Mouse (Mus musculus) midbrain, postnatal 0 days (tissue): Measurements from ENCODE around the gene Mogat2. TPM values are rescaled to one million over a fixed set of nuclear protein-coding genes. Genes with fewer than 3 reads are reported as not detected.

Experiments used
- ATAC-seq: fragments of 200-750 bp; cut with Nextera tagmentation; 2 replicates; pipeline ENCODE4 v1.8.0; 2017; ENCODE audit warnings: moderate number of reproducible peaks, mild to moderate bottlenecking, moderate TSS enrichment, moderate library complexity; ENCODE audit not compliant: low FRiP score
- DNase-seq: peaks from one replicate; pipeline ENCODE4 v3.0.0-alpha.2; 2015; ENCODE audit warnings: low spot score
- H3K27ac ChIP-seq: fragments of 300-500 bp; sonication (generic); 2 replicates; pipeline ENCODE4 v1.5.1; 2014; ENCODE audit warnings: low read depth, mild to moderate bottlenecking, low read length, mixed read lengths
- H3K27me3 ChIP-seq: fragments of 300-500 bp; sonication (generic); 2 replicates; pipeline ENCODE4 v1.6.1; 2014; ENCODE audit warnings: low read length, control low read depth, mixed read lengths; ENCODE audit not compliant: insufficient read depth
- H3K36me3 ChIP-seq: fragments of 300-500 bp; sonication (generic); 2 replicates; pipeline ENCODE4 v1.6.1; 2014; ENCODE audit warnings: low read length, control low read depth, mixed read lengths; ENCODE audit not compliant: insufficient read depth
- H3K4me1 ChIP-seq: fragments of 300-500 bp; sonication (generic); 2 replicates; pipeline ENCODE4 v1.6.1; 2014; ENCODE audit warnings: mild to moderate bottlenecking, control low read depth, antibody characterized with exemption, low read length, mixed read lengths; ENCODE audit not compliant: insufficient read depth
- H3K4me2 ChIP-seq: fragments of 300-500 bp; sonication (generic); 2 replicates; pipeline ENCODE4 v1.6.1; 2014; ENCODE audit warnings: low read depth, mild to moderate bottlenecking, low read length, mixed read lengths; ENCODE audit not compliant: poor library complexity, severe bottlenecking
- H3K4me3 ChIP-seq: fragments of 300-500 bp; sonication (generic); 2 replicates; pipeline ENCODE4 v1.5.1; 2014; ENCODE audit warnings: low read depth, mild to moderate bottlenecking, low read length, moderate library complexity
- H3K9ac ChIP-seq: fragments of 300-500 bp; sonication (generic); replicated peaks from 2 replicates; pipeline ENCODE4 v1.6.1; 2014; ENCODE audit warnings: mild to moderate bottlenecking, low read length, moderate library complexity, mixed read lengths; ENCODE audit not compliant: poor library complexity, severe bottlenecking
- H3K9me3 ChIP-seq: fragments of 300-500 bp; sonication (generic); 2 replicates; pipeline ENCODE4 v1.6.1; 2016; ENCODE audit warnings: low read length, control low read depth
- CTCF ChIP-seq: IDR thresholded peaks from 2 replicates; pipeline ENCODE4 v1.5.1; 2016; ENCODE audit warnings: antibody characterized with exemption, mild to moderate bottlenecking
- WGBS: fragments of 180-500 bp; shearing (Covaris S2); extraction: QIAGEN DNeasy Blood & Tissue Kit; methylation state at CpG from one replicate; pipeline ENCODE4 v1.1.7; 2014; 5-methylcytosine and 5-hydroxymethylcytosine counted together
- polyA plus RNA-seq: library from polyadenylated mRNA; unstranded; fragments of >200 nt; fragmentation: Nextera tagmentation; extraction: Ambion mirVana; gene quantifications from 2 replicates; pipeline ENCODE4 v1.2.1, GENCODE M21; 2015
- total RNA-seq: library from RNA; depleted of rRNA; stranded (reverse); fragments of >200 nt; gene quantifications from 2 replicates; pipeline ENCODE4 v1.2.3, GENCODE M21; 2014

Gene Mogat2
- total and polyA plus RNA-seq, 2 experiments from 2014 or later, result 0.38 TPM; not detected in 1

DNA sequence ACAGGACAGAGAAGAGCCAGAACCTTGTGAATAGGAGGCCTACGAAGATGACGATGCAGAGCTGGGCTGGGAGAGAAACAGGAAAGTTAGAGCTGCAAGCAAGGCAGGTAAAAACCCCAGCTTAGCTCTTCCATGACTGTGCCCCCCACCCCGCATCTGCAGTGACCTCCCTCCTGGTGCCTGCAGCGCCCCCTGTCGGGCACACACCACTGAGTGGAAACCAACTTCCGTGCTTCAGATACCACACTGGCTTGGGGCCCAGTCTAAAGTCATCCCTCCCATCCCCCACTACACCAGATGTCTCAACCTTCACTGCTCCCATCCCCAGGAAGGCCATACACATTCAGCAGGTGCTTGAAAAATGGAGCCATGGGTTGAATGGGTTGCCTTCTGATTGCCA is 5.8 kb downstream of the Mogat2 start:
- ATAC-seq (no peak), DNase-seq (no peak)
- Histone ChIP-seq H3K9ac (no peak overlapping the region), H3K27ac (no peak overlapping the region), H3K27me3 (no peaks in the 10 kb centered on the region), H3K36me3 (no peaks in the 10 kb centered on the region), H3K4me1 (no peaks in the 10 kb centered on the region), H3K9me3 (no peaks in the 10 kb centered on the region), H3K4me2 (no peak overlapping the region), H3K4me3 (no peak overlapping the region)
- 64% methylated on average over 6 of the region's 6 CpGs for WGBS
- no peak for TF ChIP-seq CTCF

DNA sequence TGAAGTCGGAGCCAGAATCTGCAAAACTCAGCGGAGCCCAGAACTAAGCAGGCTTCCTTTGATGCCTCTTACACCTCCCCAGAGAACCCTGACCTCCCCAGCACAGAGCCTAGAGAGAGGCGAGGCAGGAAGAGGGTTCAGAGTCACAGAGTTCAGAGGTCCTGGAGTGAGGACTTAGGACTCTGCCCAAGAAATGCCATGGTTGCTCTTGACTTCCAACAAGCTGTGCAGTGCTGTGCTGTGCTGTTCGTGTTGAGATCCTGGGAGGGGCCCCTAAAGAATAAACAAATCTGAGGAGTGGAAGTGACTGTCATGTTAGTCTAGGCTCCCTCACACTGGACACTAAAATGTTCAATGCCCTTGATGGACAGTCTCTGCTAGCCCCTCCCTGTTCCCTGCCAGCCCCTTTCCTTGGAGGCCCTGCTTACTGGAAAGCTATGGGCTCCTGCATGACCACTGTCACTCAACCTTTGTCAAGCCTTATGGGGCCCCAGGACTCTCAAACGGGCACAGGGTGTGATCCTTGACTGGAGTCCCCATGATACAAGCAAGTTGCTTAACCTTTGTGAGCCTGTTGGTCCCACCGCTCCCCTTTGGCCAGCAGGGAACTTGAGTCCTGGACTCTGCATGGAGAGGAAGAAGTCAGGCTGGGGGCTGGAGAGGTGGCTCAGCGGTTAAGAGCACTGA is 8.2 kb downstream of the Mogat2 start:
- no peaks in the 10 kb centered on the region for H3K27me3 ChIP-seq
- WGBS, result 71% methylated on average over 7 of the region's 7 CpGs
- H3K9ac ChIP-seq, result no peak overlapping the region
- no peaks in the 10 kb centered on the region for H3K36me3 ChIP-seq
- ATAC-seq (no peak), DNase-seq (no peak)
- no peak overlapping the region for H3K4me2 ChIP-seq
- no peak overlapping the region for H3K27ac ChIP-seq
- H3K4me1 ChIP-seq, result no peaks in the 10 kb centered on the region
- H3K4me3 ChIP-seq, result no peak overlapping the region
- TF ChIP-seq CTCF, result no peak
- H3K9me3 ChIP-seq, result no peaks in the 10 kb centered on the region

DNA sequence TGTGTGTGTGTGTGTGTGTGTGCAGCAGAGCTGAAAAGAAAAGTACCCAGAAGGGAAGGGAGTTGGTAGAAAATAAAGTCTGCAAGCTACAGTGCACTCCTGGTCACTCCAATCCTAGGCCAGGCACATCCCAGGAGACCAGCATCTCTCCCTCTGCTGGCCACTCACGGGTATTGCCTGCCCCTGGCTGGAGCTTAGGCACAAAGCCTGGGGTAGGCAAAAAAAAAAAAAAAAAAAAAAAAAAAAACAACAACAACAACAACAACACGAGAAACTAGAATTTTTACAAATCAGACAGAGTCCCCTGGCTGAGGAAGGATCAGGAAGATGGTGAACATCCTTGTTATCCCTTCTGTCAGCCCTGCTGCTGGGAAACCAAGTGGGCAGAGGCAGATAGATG is 9.0 kb downstream of the Mogat2 start:
- H3K4me3 ChIP-seq, result no peak overlapping the region
- H3K9ac ChIP-seq, result no peak overlapping the region
- no peaks in the 10 kb centered on the region for H3K9me3 ChIP-seq
- no peaks in the 10 kb centered on the region for H3K4me1 ChIP-seq
- no peaks in the 10 kb centered on the region for H3K27me3 ChIP-seq
- peak; percentile 66 for TF ChIP-seq CTCF
- DNase-seq (peak; percentile 52), ATAC-seq (no peak)
- no peaks in the 10 kb centered on the region for H3K36me3 ChIP-seq
- no peak overlapping the region for H3K4me2 ChIP-seq
- 8% methylated on average over 2 of the region's 2 CpGs for WGBS
- H3K27ac ChIP-seq, result no peak overlapping the region

DNA sequence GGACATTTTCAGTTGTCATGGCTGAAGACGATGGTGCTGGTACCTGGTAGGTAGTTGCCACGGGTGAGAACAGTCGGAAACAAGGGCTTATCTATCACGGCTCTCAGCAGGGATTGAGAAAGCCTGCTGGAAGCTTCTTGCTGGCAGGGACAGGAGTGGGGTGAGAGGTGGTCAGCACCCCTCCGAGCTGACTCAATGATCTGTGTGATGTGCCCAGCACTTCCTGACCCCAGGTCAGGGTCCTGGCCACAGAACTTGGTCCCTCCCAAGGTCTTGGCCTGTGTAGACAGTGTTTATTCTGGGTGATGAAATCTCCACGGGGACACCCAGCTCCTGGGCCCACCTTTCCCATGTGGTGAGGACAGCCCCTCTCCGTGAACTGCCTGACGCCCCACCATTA is 9.6 kb downstream of the Mogat2 start:
- H3K4me2 ChIP-seq, result no peak overlapping the region
- H3K4me3 ChIP-seq, result no peak overlapping the region
- DNase-seq, result no peak
- no peaks in the 10 kb centered on the region for H3K27me3 ChIP-seq
- no peaks in the 10 kb centered on the region for H3K4me1 ChIP-seq
- no peaks in the 10 kb centered on the region for H3K36me3 ChIP-seq
- no peak overlapping the region for H3K9ac ChIP-seq
- H3K9me3 ChIP-seq, result no peaks in the 10 kb centered on the region
- H3K27ac ChIP-seq, result no peak overlapping the region
- ATAC-seq, result no peak
- TF ChIP-seq CTCF, result no peak
- WGBS, result 81% methylated on average over 8 of the region's 8 CpGs

DNA sequence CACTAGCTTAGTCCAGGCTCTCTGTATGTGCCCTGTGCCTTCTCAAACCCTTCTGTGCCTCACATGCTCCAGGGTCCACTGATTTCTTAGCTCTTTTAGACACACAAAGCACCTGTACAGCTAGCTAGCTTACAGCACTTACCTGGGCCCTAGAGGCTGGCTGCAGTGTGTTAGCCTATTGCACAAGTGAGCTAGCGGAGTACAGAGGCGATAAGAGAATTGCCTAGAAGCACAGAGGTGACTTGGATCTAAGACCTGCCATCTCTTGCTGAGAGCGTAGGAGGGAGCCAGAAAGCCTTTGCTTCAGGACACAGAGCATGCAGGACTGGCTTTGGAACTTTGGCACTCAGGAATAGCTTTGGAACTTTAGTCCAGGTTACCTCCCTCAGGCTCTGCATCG is 11.2 kb downstream of the Mogat2 start:
- ATAC-seq (no peak), DNase-seq (no peak)
- Histone ChIP-seq H3K9me3 (no peaks in the 10 kb centered on the region), H3K4me1 (no peaks in the 10 kb centered on the region), H3K9ac (no peak overlapping the region), H3K36me3 (no peaks in the 10 kb centered on the region), H3K4me3 (no peak overlapping the region), H3K4me2 (no peak overlapping the region), H3K27ac (no peak overlapping the region), H3K27me3 (no peaks in the 10 kb centered on the region)
- 97% methylated on average over 4 of the region's 4 CpGs for WGBS
- TF ChIP-seq CTCF, result no peak

DNA sequence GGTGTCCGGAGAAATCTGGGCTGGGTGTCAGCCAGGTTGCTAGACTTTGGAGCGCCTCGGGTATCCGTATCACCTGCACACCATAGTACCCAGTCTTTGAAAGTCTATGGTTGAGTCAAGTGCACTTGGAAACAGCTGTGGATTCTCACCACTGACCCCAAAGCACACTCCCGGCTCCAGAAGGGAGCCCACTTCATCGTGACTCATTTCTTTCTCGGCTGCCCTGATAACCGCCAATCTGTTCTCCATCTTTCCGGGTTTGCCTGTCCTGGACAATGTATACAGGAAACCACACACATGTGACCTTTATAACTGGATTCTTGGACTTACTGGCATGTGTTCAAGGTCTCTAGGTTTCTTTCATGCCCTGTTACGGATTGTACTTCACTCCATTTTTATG is 11.8 kb downstream of the Mogat2 start:
- Histone ChIP-seq H3K4me2 (no peak overlapping the region), H3K4me1 (no peaks in the 10 kb centered on the region), H3K27ac (no peak overlapping the region), H3K4me3 (no peak overlapping the region), H3K9ac (no peak overlapping the region), H3K27me3 (no peaks in the 10 kb centered on the region), H3K36me3 (no peaks in the 10 kb centered on the region), H3K9me3 (no peaks in the 10 kb centered on the region)
- no peak for DNase-seq
- no peak for ATAC-seq
- 93% methylated on average over 10 of the region's 10 CpGs for WGBS
- TF ChIP-seq CTCF, result no peak
